Mouse (Mus musculus): Measurements from ENCODE around the gene Morf4l1. TPM values are rescaled to one million over a fixed set of nuclear protein-coding genes. Genes with fewer than 3 reads are reported as not detected.

Gene Morf4l1
- polyA plus RNA-seq, 1 experiment from 2014 or later = 215 TPM

- no peak overlapping the region for H3K4me2 ChIP-seq (replicated peaks; ENCODE audit: low read depth)
- no peak for TF ChIP-seq CTCF (IDR thresholded peaks at IDR 0.05; ENCODE audit: low read depth)
- H3K4me3 ChIP-seq (ENCODE audit: low read depth, low read length) = no peak overlapping the region
- ATAC-seq = no peak
- no peaks in the 10 kb centered on the region for H3K4me1 ChIP-seq (replicated peaks; ENCODE audit: control insufficient read depth, insufficient read depth, low read length)
- no peak overlapping the region for H3K9ac ChIP-seq (ENCODE audit: low read depth, low read length)
- no peak overlapping the region for H3K27ac ChIP-seq (ENCODE audit: low read depth, low read length)
- no peaks in the 10 kb centered on the region for H3K9me3 ChIP-seq (ENCODE audit: control insufficient read depth)
- WGBS = 90% methylated on average over 2 of the region's 2 CpGs
- H3K36me3 ChIP-seq (ENCODE audit: control insufficient read depth, insufficient read depth) = no peaks in the 10 kb centered on the region
- no peaks in the 10 kb centered on the region for H3K27me3 ChIP-seq (replicated peaks; ENCODE audit: control insufficient read depth, insufficient read depth, low read length)
Measured at GRCm38 (mm10) chr9:90056716-90057115, 57.9 kb downstream of the Morf4l1 start.

DNA sequence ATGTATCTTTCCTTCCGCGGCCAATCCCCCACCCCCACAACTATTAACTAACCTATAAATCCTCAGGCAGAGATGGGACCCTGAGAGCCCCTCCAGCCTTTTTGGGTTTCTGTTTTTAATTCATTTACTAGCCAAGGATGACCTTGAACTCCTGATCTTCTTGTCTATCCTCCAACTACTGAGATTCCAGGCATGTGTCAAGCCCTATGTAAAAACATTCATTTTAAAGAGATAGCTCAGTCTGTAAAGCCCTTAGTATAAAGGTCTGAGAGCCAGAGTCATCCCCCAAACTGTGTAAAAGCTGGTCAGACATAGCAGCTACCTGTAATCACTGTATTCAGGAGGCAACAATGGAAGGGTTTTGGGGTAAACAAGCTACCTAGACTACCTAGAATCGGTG lies 58.7 kb downstream of the Morf4l1 start:
- H3K36me3 ChIP-seq (ENCODE audit: control insufficient read depth, insufficient read depth) = no peaks in the 10 kb centered on the region
- no peak for ATAC-seq
- no peaks in the 10 kb centered on the region for H3K27me3 ChIP-seq (replicated peaks; ENCODE audit: control insufficient read depth, insufficient read depth, low read length)
- H3K4me2 ChIP-seq (replicated peaks; ENCODE audit: low read depth) = peak overlapping the region; percentile 75
- no peak for TF ChIP-seq CTCF (IDR thresholded peaks at IDR 0.05; ENCODE audit: low read depth)
- H3K27ac ChIP-seq (ENCODE audit: low read depth, low read length) = no peak overlapping the region
- WGBS = 82% methylated on average over 3 of the region's 3 CpGs
- no peaks in the 10 kb centered on the region for H3K9me3 ChIP-seq (ENCODE audit: control insufficient read depth)
- H3K9ac ChIP-seq (ENCODE audit: low read depth, low read length) = no peak overlapping the region
- no peak overlapping the region for H3K4me3 ChIP-seq (ENCODE audit: low read depth, low read length)
- no peaks in the 10 kb centered on the region for H3K4me1 ChIP-seq (replicated peaks; ENCODE audit: control insufficient read depth, insufficient read depth, low read length)

DNA sequence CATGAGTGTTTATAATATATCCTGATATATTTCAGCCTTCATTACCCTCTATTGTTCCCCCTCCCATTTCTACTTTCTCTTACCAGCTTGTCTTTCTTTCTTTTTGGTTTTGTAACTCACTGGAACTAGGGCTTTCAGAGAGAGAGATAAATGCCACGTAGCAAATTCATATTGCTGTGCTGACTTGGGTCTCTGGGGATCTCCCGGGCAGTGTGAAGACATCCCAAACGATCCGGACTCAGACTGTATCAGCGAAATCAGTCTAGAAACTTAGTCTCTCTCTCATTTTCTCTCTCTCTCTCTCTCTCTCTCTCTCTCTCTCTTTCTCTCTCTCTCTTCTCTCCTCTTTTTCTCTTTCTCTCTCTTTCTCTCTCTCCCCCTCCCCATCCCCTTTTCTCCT lies 59.2 kb downstream of the Morf4l1 start:
- H3K36me3 ChIP-seq (ENCODE audit: control insufficient read depth, insufficient read depth) = no peaks in the 10 kb centered on the region
- H3K4me1 ChIP-seq (replicated peaks; ENCODE audit: control insufficient read depth, insufficient read depth, low read length) = no peaks in the 10 kb centered on the region
- 47% methylated on average over 5 of the region's 5 CpGs for WGBS
- no peaks in the 10 kb centered on the region for H3K27me3 ChIP-seq (replicated peaks; ENCODE audit: control insufficient read depth, insufficient read depth, low read length)
- H3K4me3 ChIP-seq (ENCODE audit: low read depth, low read length) = peak overlapping the region; percentile 51
- ATAC-seq = no peak
- H3K4me2 ChIP-seq (replicated peaks; ENCODE audit: low read depth) = peak overlapping the region; percentile 75
- H3K27ac ChIP-seq (ENCODE audit: low read depth, low read length) = no peak overlapping the region
- no peak for TF ChIP-seq CTCF (IDR thresholded peaks at IDR 0.05; ENCODE audit: low read depth)
- H3K9ac ChIP-seq (ENCODE audit: low read depth, low read length) = 0 out of 2 replicates have a peak overlapping the region, but pooled peaks have one; percentile 62
- H3K9me3 ChIP-seq (ENCODE audit: control insufficient read depth) = no peaks in the 10 kb centered on the region

DNA sequence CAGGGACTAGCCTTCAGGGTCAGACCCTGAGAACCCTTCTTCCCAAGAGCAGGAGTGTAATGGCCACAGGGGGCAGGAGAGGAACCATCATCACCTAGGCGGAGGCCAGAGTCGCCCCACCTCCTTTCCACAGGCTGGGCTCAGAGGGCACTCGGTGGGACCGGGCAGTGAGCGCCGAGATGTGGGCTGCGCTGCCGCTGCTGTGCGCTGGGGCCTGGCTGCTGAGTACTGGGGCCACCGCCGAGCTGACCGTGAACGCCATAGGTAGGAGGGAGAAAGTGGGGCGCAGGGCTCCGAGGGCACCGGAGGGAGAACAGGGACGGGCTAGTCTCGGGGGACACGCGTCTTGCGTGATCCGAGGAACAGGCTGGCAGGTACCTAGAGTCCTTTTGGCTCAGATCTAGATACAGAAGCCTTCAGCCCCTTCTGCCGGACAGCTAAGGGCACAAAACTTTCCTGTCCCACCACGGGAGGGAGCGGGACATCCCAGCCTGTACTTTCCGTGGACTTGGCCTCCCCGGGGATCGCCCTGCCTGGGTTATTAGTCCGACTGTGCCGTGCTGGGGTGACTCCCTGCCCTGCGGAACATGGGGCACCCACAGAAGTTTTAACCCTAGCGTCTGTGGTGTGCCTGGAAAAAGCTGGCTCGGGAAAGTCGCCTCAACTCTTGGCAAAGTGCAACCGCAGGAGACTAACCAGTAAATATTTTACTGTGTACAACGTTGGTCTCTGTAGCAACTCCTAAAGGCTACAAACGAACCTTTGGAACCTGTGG lies 60.0 kb downstream of the Morf4l1 start:
- Histone ChIP-seq H3K9ac (ENCODE audit: low read depth, low read length) (peak overlapping the region; percentile 62), H3K4me1 (replicated peaks; ENCODE audit: control insufficient read depth, insufficient read depth, low read length) (no peaks in the 10 kb centered on the region), H3K36me3 (ENCODE audit: control insufficient read depth, insufficient read depth) (no peaks in the 10 kb centered on the region), H3K27ac (ENCODE audit: low read depth, low read length) (peak overlapping the region; percentile 75), H3K4me2 (replicated peaks; ENCODE audit: low read depth) (peak overlapping the region; percentile 75), H3K9me3 (ENCODE audit: control insufficient read depth) (no peaks in the 10 kb centered on the region), H3K27me3 (replicated peaks; ENCODE audit: control insufficient read depth, insufficient read depth, low read length) (no peaks in the 10 kb centered on the region), H3K4me3 (ENCODE audit: low read depth, low read length) (peak overlapping the region; percentile 51)
- peak; percentile 79 for TF ChIP-seq CTCF (IDR thresholded peaks at IDR 0.05; ENCODE audit: low read depth)
- WGBS = under 1% methylated on average over 37 of the region's 37 CpGs
- ATAC-seq = peak; percentile 91

DNA sequence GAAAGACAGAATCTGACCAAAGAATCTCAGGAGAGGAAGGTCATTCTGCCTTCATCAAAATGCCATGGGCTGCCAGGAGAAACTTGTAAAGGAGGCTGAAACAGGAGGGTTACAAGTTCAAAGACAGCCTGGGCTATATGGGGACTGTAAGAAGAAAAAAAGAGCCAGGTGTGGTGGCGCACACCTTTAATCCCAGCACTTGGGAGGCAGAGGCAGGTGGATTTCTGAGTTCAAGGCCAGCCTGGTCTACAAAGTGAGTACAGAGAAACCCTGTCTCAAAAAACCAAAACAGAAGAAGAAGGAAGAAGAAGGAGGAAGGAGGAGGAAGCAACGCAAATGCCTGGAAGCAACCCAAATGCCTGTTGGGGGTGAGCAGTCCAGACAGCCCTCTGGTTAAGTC lies 60.7 kb downstream of the Morf4l1 start, which contains the start of gene Ctsh:
TSS of gene Ctsh (plus strand) at position 301 of the 400 bp plus-strand sequence.
- ATAC-seq = no peak
- Histone ChIP-seq H3K9ac (ENCODE audit: low read depth, low read length) (peak within 1 kb of the TSS; percentile 62), H3K9me3 (ENCODE audit: control insufficient read depth) (no peaks in the 10 kb centered on the region), H3K27me3 (replicated peaks; ENCODE audit: control insufficient read depth, insufficient read depth, low read length) (no peaks in the 10 kb centered on the region), H3K4me1 (replicated peaks; ENCODE audit: control insufficient read depth, insufficient read depth, low read length) (no peaks in the 10 kb centered on the region), H3K4me2 (replicated peaks; ENCODE audit: low read depth) (peak within 1 kb of the TSS; percentile 75), H3K36me3 (ENCODE audit: control insufficient read depth, insufficient read depth) (no peaks in the 10 kb centered on the region), H3K4me3 (ENCODE audit: low read depth, low read length) (peak within 1 kb of the TSS; percentile 51), H3K27ac (ENCODE audit: low read depth, low read length) (peak within 1 kb of the TSS; percentile 75)
- TF ChIP-seq CTCF (IDR thresholded peaks at IDR 0.05; ENCODE audit: low read depth) = no peak
- 72% methylated on average over 2 of the region's 2 CpGs for WGBS

DNA sequence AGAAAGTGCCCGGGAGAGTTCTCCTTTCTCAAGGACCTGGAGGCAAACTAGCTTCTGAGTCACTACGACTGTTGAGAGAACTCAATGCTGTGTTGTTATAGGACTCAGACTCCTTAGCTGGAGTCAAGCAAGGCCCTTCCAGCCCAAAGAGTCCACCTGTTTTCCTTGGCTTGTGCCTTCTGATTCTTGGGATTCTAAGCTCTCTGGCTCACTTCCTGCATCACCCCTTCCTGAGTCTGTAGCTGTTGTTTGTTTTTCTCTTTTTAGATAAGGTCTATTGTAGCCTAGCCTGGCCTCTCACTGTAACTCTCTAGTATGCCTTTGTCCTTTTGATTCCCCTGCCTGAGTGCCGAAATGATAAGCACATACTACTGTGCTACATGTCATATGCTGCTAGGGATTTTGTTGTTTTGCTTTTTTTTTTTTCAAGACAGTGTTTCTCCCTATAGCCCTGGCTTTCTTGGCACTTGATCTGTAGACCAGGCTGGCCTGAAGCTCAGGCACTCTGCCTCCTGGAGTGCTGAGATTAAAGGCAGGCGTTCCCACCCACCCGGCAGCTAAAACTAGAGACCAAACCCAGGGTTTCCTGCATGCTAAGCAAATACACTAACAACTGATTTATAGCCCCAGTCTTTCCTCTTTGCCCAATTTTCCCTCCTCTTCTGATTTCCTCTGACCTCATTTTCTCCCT lies 66.5 kb downstream of the Morf4l1 start:
- Histone ChIP-seq H3K4me1 (replicated peaks; ENCODE audit: control insufficient read depth, insufficient read depth, low read length) (no peaks in the 10 kb centered on the region), H3K27ac (ENCODE audit: low read depth, low read length) (no peak overlapping the region), H3K4me3 (ENCODE audit: low read depth, low read length) (no peak overlapping the region), H3K9me3 (ENCODE audit: control insufficient read depth) (0 out of 2 replicates have a peak, but pooled peaks cover 2% of the 10 kb centered on the region), H3K9ac (ENCODE audit: low read depth, low read length) (no peak overlapping the region), H3K4me2 (replicated peaks; ENCODE audit: low read depth) (no peak overlapping the region), H3K27me3 (replicated peaks; ENCODE audit: control insufficient read depth, insufficient read depth, low read length) (no peaks in the 10 kb centered on the region), H3K36me3 (ENCODE audit: control insufficient read depth, insufficient read depth) (no peaks in the 10 kb centered on the region)
- ATAC-seq = no peak
- no peak for TF ChIP-seq CTCF (IDR thresholded peaks at IDR 0.05; ENCODE audit: low read depth)
- WGBS = 41% methylated on average over 5 of the region's 5 CpGs

All from intestine, postnatal 0 days (tissue).